Mouse (Mus musculus): ENCODE data around the gene Gm17622. TPM values are rescaled to one million over a fixed set of nuclear protein-coding genes. Genes with fewer than 3 reads are reported as not detected.

Gene Gm17622
- polyA plus RNA-seq, 1 experiment from 2014 or later: not detected

DNA sequence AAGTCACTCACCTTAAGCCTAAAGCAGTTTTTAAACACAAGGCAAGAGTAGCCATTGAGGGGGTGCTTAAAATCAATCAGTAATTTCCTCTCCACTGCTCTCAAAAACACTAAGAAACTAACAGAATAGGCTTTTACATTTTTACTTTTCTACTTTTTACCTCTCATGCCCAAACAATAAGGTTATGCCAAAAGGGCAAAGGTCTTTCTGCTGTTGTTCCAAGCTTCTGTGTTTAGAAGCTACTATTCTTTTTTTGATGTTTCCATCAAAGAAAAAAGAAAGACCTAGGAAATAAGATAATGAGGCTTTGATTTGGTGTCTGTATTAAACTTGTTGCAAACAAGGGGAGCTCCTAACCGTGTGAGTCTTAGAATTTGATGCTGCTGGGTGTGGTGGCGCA lies 9.4 kb downstream of the Gm17622 start:
- Histone ChIP-seq H3K27ac (no peak overlapping the region), H3K4me2 (replicated peaks) (no peak overlapping the region), H3K27me3 (ENCODE audit: control insufficient read depth, insufficient read depth, low read length) (no peaks in the 10 kb centered on the region), H3K4me1 (replicated peaks; ENCODE audit: control insufficient read depth, insufficient read depth, low read length) (no peaks in the 10 kb centered on the region), H3K9ac (no peak overlapping the region), H3K9me3 (ENCODE audit: control insufficient read depth, low read length) (no peaks in the 10 kb centered on the region), H3K36me3 (replicated peaks; ENCODE audit: control insufficient read depth, insufficient read depth) (no peaks in the 10 kb centered on the region), H3K4me3 (replicated peaks; ENCODE audit: low read length) (no peak overlapping the region)
- 71% methylated on average over 2 of the region's 2 CpGs for WGBS
- DNase-seq (ENCODE audit: low spot score) (no peak), ATAC-seq (ENCODE audit: low FRiP score) (no peak)

- H3K9ac ChIP-seq: no peak overlapping the region
- H3K4me3 ChIP-seq (replicated peaks; ENCODE audit: low read length): no peak overlapping the region
- ATAC-seq (ENCODE audit: low FRiP score) (no peak), DNase-seq (ENCODE audit: low spot score) (no peak)
- no peak overlapping the region for H3K4me2 ChIP-seq (replicated peaks)
- no peak overlapping the region for H3K27ac ChIP-seq
- WGBS: 89% methylated on average over 4 of the region's 4 CpGs
- H3K4me1 ChIP-seq (replicated peaks; ENCODE audit: control insufficient read depth, insufficient read depth, low read length): no peaks in the 10 kb centered on the region
- H3K27me3 ChIP-seq (ENCODE audit: control insufficient read depth, insufficient read depth, low read length): no peaks in the 10 kb centered on the region
- no peaks in the 10 kb centered on the region for H3K9me3 ChIP-seq (ENCODE audit: control insufficient read depth, low read length)
- no peaks in the 10 kb centered on the region for H3K36me3 ChIP-seq (replicated peaks; ENCODE audit: control insufficient read depth, insufficient read depth)
Measured at GRCm38 (mm10) chr13:96505661-96506060, 15.1 kb downstream of the Gm17622 start.

GRCm38 (mm10) chr13:96506313-96506712 lies 15.8 kb downstream of the Gm17622 start:
- Histone ChIP-seq H3K4me1 (replicated peaks; ENCODE audit: control insufficient read depth, insufficient read depth, low read length) (no peaks in the 10 kb centered on the region), H3K27me3 (ENCODE audit: control insufficient read depth, insufficient read depth, low read length) (no peaks in the 10 kb centered on the region), H3K9me3 (ENCODE audit: control insufficient read depth, low read length) (no peaks in the 10 kb centered on the region), H3K4me3 (replicated peaks; ENCODE audit: low read length) (no peak overlapping the region), H3K4me2 (replicated peaks) (no peak overlapping the region), H3K36me3 (replicated peaks; ENCODE audit: control insufficient read depth, insufficient read depth) (no peaks in the 10 kb centered on the region), H3K27ac (no peak overlapping the region), H3K9ac (no peak overlapping the region)
- ATAC-seq (ENCODE audit: low FRiP score) (no peak), DNase-seq (ENCODE audit: low spot score) (no peak)
- 89% methylated on average over 6 of the region's 6 CpGs for WGBS

- H3K4me3 ChIP-seq (replicated peaks; ENCODE audit: low read length): no peak overlapping the region
- no peak overlapping the region for H3K9ac ChIP-seq
- WGBS: 90% methylated on average over 4 of the region's 4 CpGs
- H3K27ac ChIP-seq: no peak overlapping the region
- no peaks in the 10 kb centered on the region for H3K4me1 ChIP-seq (replicated peaks; ENCODE audit: control insufficient read depth, insufficient read depth, low read length)
- DNase-seq (ENCODE audit: low spot score): no peak
- no peak for ATAC-seq (ENCODE audit: low FRiP score)
- no peaks in the 10 kb centered on the region for H3K27me3 ChIP-seq (ENCODE audit: control insufficient read depth, insufficient read depth, low read length)
- no peaks in the 10 kb centered on the region for H3K9me3 ChIP-seq (ENCODE audit: control insufficient read depth, low read length)
- H3K4me2 ChIP-seq (replicated peaks): no peak overlapping the region
- H3K36me3 ChIP-seq (replicated peaks; ENCODE audit: control insufficient read depth, insufficient read depth): no peaks in the 10 kb centered on the region
Measured at GRCm38 (mm10) chr13:96507541-96507940, 17.0 kb downstream of the Gm17622 start.

DNA sequence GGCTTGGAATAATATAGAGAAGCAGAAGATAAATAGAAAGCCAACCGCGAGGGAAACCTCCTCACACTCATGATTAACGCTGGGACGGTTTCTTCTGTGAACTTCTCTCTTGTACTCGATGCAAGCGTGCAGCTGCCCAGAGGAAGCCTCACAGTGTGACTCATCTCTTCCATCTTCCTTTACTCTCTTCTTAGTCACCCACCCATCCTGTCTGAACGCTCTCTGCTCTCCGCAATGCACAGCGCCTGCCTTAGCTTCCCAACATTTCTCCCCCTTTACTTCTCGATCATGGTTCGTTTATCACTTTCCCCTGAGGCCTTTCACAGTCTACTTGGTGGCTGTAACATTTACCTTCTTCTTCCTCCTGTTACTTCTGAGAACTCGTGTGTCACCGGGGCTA lies 20.1 kb downstream of the Gm17622 start:
- Histone ChIP-seq H3K9ac (no peak overlapping the region), H3K4me3 (replicated peaks; ENCODE audit: low read length) (no peak overlapping the region), H3K27ac (no peak overlapping the region), H3K4me2 (replicated peaks) (no peak overlapping the region), H3K4me1 (replicated peaks; ENCODE audit: control insufficient read depth, insufficient read depth, low read length) (no peaks in the 10 kb centered on the region), H3K27me3 (ENCODE audit: control insufficient read depth, insufficient read depth, low read length) (no peaks in the 10 kb centered on the region), H3K36me3 (replicated peaks; ENCODE audit: control insufficient read depth, insufficient read depth) (no peaks in the 10 kb centered on the region), H3K9me3 (ENCODE audit: control insufficient read depth, low read length) (no peaks in the 10 kb centered on the region)
- DNase-seq (ENCODE audit: low spot score): no peak
- no peak for ATAC-seq (ENCODE audit: low FRiP score)
- WGBS: 85% methylated on average over 13 of the region's 13 CpGs

GRCm38 (mm10) chr13:96511262-96511661 lies 20.7 kb downstream of the Gm17622 start:
- Histone ChIP-seq H3K4me2 (replicated peaks) (no peak overlapping the region), H3K36me3 (replicated peaks; ENCODE audit: control insufficient read depth, insufficient read depth) (no peaks in the 10 kb centered on the region; the same call in 1 of the 2 replicates), H3K27ac (no peak overlapping the region), H3K4me3 (replicated peaks; ENCODE audit: low read length) (no peak overlapping the region), H3K9me3 (ENCODE audit: control insufficient read depth, low read length) (no peaks in the 10 kb centered on the region), H3K4me1 (replicated peaks; ENCODE audit: control insufficient read depth, insufficient read depth, low read length) (no peaks in the 10 kb centered on the region), H3K9ac (no peak overlapping the region), H3K27me3 (ENCODE audit: control insufficient read depth, insufficient read depth, low read length) (no peaks in the 10 kb centered on the region)
- 95% methylated on average over 1 of the region's 1 CpGs for WGBS
- DNase-seq (ENCODE audit: low spot score): no peak
- no peak for ATAC-seq (ENCODE audit: low FRiP score)

DNA sequence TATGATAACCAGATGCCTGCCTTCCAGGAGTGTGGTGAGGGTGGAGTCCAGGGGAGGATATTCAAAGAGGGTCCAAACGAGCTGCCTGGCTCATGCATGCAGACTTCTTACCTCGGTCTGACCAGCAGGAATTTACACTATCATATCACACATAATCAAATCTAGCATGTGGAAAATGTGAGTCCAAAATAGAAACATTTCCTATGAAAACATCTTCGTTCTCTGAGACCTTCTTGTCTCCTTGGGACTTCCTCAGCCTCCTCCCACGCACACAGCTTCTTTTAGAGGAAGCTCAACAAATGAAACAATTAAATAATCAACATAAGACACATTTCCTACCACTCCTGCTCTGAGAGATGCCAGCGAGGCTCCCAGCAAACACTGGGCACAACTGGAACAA lies 21.4 kb downstream of the Gm17622 start:
- no peaks in the 10 kb centered on the region for H3K9me3 ChIP-seq (ENCODE audit: control insufficient read depth, low read length)
- H3K27ac ChIP-seq: no peak overlapping the region
- H3K4me2 ChIP-seq (replicated peaks): no peak overlapping the region
- no peaks in the 10 kb centered on the region for H3K4me1 ChIP-seq (replicated peaks; ENCODE audit: control insufficient read depth, insufficient read depth, low read length)
- WGBS: 83% methylated on average over 5 of the region's 5 CpGs
- no peak for ATAC-seq (ENCODE audit: low FRiP score)
- H3K4me3 ChIP-seq (replicated peaks; ENCODE audit: low read length): no peak overlapping the region
- H3K36me3 ChIP-seq (replicated peaks; ENCODE audit: control insufficient read depth, insufficient read depth): no peaks in the 10 kb centered on the region; the same call in 1 of the 2 replicates
- no peak overlapping the region for H3K9ac ChIP-seq
- H3K27me3 ChIP-seq (ENCODE audit: control insufficient read depth, insufficient read depth, low read length): no peaks in the 10 kb centered on the region
- no peak for DNase-seq (ENCODE audit: low spot score)

GRCm38 (mm10) chr13:96514154-96514942 lies 23.8 kb downstream of the Gm17622 start:
- Histone ChIP-seq H3K36me3 (replicated peaks; ENCODE audit: control insufficient read depth, insufficient read depth) (no peaks in the 10 kb centered on the region; the same call in 1 of the 2 replicates), H3K27ac (no peak overlapping the region), H3K4me1 (replicated peaks; ENCODE audit: control insufficient read depth, insufficient read depth, low read length) (no peaks in the 10 kb centered on the region), H3K9me3 (ENCODE audit: control insufficient read depth, low read length) (no peaks in the 10 kb centered on the region), H3K9ac (no peak overlapping the region), H3K4me3 (replicated peaks; ENCODE audit: low read length) (no peak overlapping the region), H3K27me3 (ENCODE audit: control insufficient read depth, insufficient read depth, low read length) (no peaks in the 10 kb centered on the region), H3K4me2 (replicated peaks) (no peak overlapping the region)
- 88% methylated on average over 5 of the region's 5 CpGs for WGBS
- DNase-seq (ENCODE audit: low spot score) (no peak), ATAC-seq (ENCODE audit: low FRiP score) (no peak)

DNA sequence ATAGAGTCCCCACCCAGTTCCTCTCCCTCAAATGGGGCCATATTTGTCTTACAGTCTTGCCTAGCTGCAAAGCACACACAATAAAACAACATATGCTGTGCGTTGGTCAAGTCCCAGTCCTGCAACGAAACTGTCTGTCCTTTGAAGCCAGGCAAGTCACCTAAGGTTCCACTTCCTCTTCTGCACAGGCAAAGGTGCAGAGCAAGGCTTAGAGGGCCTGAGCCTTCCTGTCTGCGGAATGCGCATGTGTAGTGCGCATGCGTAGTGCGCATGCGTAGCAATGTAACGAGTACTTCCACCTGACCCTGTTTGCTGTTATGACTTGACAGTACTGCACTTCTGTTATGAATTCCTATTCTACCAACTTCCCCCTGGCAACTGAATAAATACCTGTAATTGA lies 25.7 kb downstream of the Gm17622 start:
- H3K4me2 ChIP-seq (replicated peaks): no peak overlapping the region
- no peak overlapping the region for H3K4me3 ChIP-seq (replicated peaks; ENCODE audit: low read length)
- 96% methylated on average over 9 of the region's 9 CpGs for WGBS
- no peak overlapping the region for H3K27ac ChIP-seq
- H3K27me3 ChIP-seq (ENCODE audit: control insufficient read depth, insufficient read depth, low read length): no peaks in the 10 kb centered on the region
- DNase-seq (ENCODE audit: low spot score) (no peak), ATAC-seq (ENCODE audit: low FRiP score) (no peak)
- H3K4me1 ChIP-seq (replicated peaks; ENCODE audit: control insufficient read depth, insufficient read depth, low read length): no peaks in the 10 kb centered on the region
- no peaks in the 10 kb centered on the region; the same call in 1 of the 2 replicates for H3K36me3 ChIP-seq (replicated peaks; ENCODE audit: control insufficient read depth, insufficient read depth)
- no peaks in the 10 kb centered on the region for H3K9me3 ChIP-seq (ENCODE audit: control insufficient read depth, low read length)
- no peak overlapping the region for H3K9ac ChIP-seq

Data from hindbrain, embryonic 14.5 days (tissue).